Mouse (Mus musculus): Measurements from ENCODE around the gene Smtnl2. TPM values are rescaled to one million over a fixed set of nuclear protein-coding genes. Genes with fewer than 3 reads are reported as not detected.

The Smtnl2 gene
- total and polyA plus RNA-seq, 2 experiments from 2014 or later, result 9.7 to 10.2 TPM

GRCm38 (mm10) chr11:72401068-72401467, 10.4 kb downstream of the Smtnl2 start:
- no peak for DNase-seq

DNA sequence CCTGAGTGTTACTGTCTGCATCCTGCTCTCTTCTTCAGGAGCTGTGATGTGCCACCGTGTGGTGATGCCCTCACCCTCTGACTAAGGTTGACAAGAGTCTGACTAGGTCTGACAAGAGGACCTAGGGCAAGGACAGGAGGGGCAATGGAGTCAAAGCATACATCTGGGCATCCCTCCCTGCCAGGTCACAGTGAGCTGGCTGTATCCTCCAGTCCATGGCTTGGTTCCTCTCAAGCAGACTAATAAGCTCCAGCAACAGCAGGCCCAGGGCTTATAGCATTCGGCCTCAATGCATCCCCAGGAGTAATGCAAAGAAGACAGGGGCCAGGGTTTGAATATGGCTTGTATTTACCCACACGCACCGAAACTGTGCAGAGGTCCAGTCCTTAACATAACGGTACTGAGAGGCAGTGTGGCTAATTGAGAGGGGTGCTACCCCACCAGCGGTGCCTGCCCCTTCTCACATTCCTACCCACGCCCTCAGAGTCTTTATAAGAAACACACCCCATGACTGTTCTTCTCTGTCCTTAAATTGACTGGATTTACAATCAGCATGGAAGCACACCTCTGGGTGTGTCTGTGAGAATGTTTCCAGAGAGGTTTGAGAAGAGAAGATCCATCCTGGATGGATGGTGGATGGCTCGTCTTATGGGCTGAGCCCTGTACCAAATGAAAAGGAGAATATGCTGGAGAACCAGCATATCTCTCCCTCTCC, 13.5 kb downstream of the Smtnl2 start:
- WGBS, result 88% methylated on average over 8 of the region's 8 CpGs
- ATAC-seq, result no peak

More at GRCm38 (mm10) chr11:72401068-72401467, 10.4 kb downstream of the Smtnl2 start:
- H3K4me3 ChIP-seq (ENCODE audit: low read depth, low read length), result no peak overlapping the region
- H3K4me1 ChIP-seq (ENCODE audit: insufficient read depth), result no peaks in the 10 kb centered on the region
- no peaks in the 10 kb centered on the region for H3K27me3 ChIP-seq (ENCODE audit: insufficient read depth, low read length)
- H3K27ac ChIP-seq (ENCODE audit: low read depth, low read length), result no peak overlapping the region
- H3K9me3 ChIP-seq (ENCODE audit: low read length), result no peaks in the 10 kb centered on the region
- H3K4me2 ChIP-seq (ENCODE audit: low read depth), result no peak overlapping the region
- WGBS, result 95% methylated on average over 12 of the region's 12 CpGs
- no peaks in the 10 kb centered on the region for H3K36me3 ChIP-seq (ENCODE audit: insufficient read depth)
- TF ChIP-seq CTCF (IDR thresholded peaks at IDR 0.05; ENCODE audit: low read depth), result no peak
- no peak for ATAC-seq
- no peak overlapping the region for H3K9ac ChIP-seq

DNA sequence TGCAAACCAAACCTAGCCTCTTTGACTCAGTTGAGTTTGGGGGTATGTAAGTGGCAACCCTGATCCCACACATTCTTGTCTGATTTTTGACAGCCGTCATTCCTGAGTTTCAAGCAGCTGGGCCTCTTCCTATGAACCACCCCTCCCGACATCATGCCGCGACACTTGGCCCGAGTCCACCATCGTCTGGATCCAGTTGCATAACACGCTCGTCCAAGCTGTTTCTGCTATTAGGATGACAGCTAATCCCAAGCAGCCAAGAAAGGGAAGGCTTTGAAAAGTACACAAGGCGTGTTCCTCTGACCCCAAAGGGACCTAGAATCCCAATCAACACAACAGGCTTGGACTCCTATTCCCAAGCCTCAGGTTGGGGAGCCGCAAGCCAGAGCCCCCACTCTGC, 14.4 kb downstream of the Smtnl2 start:
- WGBS, result 58% methylated on average over 10 of the region's 10 CpGs
- no peaks in the 10 kb centered on the region for H3K4me1 ChIP-seq (ENCODE audit: insufficient read depth)
- TF ChIP-seq CTCF (IDR thresholded peaks at IDR 0.05; ENCODE audit: low read depth), result no peak

More for the DNA sequence above, 13.5 kb downstream of the Smtnl2 start:
- TF ChIP-seq CTCF (IDR thresholded peaks at IDR 0.05; ENCODE audit: low read depth), result no peak
- Histone ChIP-seq H3K9me3 (ENCODE audit: low read length) (no peaks in the 10 kb centered on the region), H3K4me2 (ENCODE audit: low read depth) (no peak overlapping the region), H3K9ac (no peak overlapping the region), H3K4me1 (ENCODE audit: insufficient read depth) (no peaks in the 10 kb centered on the region), H3K36me3 (ENCODE audit: insufficient read depth) (no peaks in the 10 kb centered on the region), H3K4me3 (ENCODE audit: low read depth, low read length) (no peak overlapping the region), H3K27ac (ENCODE audit: low read depth, low read length) (no peak overlapping the region), H3K27me3 (ENCODE audit: insufficient read depth, low read length) (no peaks in the 10 kb centered on the region)
- DNase-seq, result no peak

DNA sequence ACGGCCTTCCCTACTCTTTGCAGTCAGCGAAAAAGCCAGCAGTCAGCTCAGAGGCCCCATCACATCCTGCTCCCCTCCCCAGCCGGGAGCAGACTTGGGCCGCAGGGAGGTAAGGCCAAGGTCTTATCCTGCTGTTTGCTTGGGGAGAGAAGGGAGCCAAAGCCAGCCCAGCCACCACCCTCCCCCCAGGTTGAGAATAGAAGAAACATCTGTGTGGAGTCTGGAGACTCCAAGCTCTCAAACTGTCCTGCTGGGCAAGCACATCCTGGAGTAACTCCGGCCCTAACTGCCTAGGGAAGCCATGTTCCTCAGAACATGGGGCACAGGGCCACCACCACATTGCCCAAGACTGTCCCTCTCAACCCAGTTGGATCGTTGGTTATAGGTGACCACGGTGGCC, 14.9 kb downstream of the Smtnl2 start:
- Histone ChIP-seq H3K4me2 (ENCODE audit: low read depth) (no peak overlapping the region), H3K27ac (ENCODE audit: low read depth, low read length) (no peak overlapping the region), H3K36me3 (ENCODE audit: insufficient read depth) (no peaks in the 10 kb centered on the region), H3K4me3 (ENCODE audit: low read depth, low read length) (no peak overlapping the region), H3K4me1 (ENCODE audit: insufficient read depth) (no peaks in the 10 kb centered on the region), H3K27me3 (ENCODE audit: insufficient read depth, low read length) (no peaks in the 10 kb centered on the region), H3K9me3 (ENCODE audit: low read length) (no peaks in the 10 kb centered on the region), H3K9ac (no peak overlapping the region)
- DNase-seq (no peak), ATAC-seq (no peak)
- TF ChIP-seq CTCF (IDR thresholded peaks at IDR 0.05; ENCODE audit: low read depth), result no peak
- WGBS, result 84% methylated on average over 7 of the region's 7 CpGs

More for the DNA sequence above, 14.4 kb downstream of the Smtnl2 start:
- no peak for DNase-seq
- Histone ChIP-seq H3K36me3 (ENCODE audit: insufficient read depth) (no peaks in the 10 kb centered on the region), H3K4me3 (ENCODE audit: low read depth, low read length) (no peak overlapping the region), H3K9ac (no peak overlapping the region), H3K9me3 (ENCODE audit: low read length) (no peaks in the 10 kb centered on the region), H3K27me3 (ENCODE audit: insufficient read depth, low read length) (no peaks in the 10 kb centered on the region), H3K27ac (ENCODE audit: low read depth, low read length) (no peak overlapping the region), H3K4me2 (ENCODE audit: low read depth) (no peak overlapping the region)
- ATAC-seq, result no peak

DNA sequence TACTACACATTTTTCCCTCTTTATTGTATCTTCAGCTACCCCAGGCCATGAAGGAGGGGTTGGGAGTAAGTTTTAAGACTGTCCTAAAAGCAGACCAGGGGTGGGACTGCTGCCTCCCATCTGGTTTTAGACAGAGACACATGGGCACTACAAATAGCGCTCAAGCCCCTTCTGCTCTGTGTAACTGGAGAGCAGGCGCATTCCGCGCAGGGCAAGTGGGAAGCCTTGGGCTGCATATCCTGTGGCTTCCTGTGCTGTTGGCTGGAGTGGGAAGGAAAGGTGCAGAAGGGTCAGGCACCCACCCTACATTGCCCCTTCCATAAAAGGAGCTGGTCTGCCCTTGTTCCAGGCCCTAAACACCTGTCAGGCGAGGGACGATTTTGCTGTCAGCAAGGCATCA, 15.9 kb downstream of the Smtnl2 start:
- WGBS, result 91% methylated on average over 6 of the region's 6 CpGs
- Histone ChIP-seq H3K4me3 (ENCODE audit: low read depth, low read length) (no peak overlapping the region), H3K9me3 (ENCODE audit: low read length) (no peaks in the 10 kb centered on the region), H3K9ac (no peak overlapping the region), H3K4me2 (ENCODE audit: low read depth) (no peak overlapping the region), H3K4me1 (ENCODE audit: insufficient read depth) (no peaks in the 10 kb centered on the region), H3K27ac (ENCODE audit: low read depth, low read length) (no peak overlapping the region), H3K27me3 (ENCODE audit: insufficient read depth, low read length) (no peaks in the 10 kb centered on the region), H3K36me3 (ENCODE audit: insufficient read depth) (no peaks in the 10 kb centered on the region)
- no peak for ATAC-seq
- DNase-seq, result no peak
- TF ChIP-seq CTCF (IDR thresholded peaks at IDR 0.05; ENCODE audit: low read depth), result no peak

DNA sequence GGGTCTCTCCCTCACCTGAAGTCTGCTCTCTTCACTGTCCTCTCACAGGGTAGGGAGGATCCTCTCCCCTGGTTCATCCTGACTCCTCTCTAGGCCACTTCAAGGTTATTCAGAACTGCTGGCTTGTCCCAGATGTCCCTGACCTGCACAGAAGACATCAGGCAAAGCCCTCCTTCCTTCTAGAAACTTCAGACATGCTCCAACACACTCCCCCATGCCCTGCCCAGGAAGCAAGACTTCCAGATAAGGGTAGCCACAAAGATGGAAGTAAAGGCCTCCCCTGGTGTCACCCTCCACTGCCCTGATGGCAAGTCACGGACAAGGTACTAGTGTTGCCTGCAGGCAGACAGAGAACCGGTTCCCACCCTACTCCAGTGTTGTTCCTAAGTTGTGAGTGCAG, 16.8 kb downstream of the Smtnl2 start:
- no peak for DNase-seq
- Histone ChIP-seq H3K4me3 (ENCODE audit: low read depth, low read length) (no peak overlapping the region), H3K27ac (ENCODE audit: low read depth, low read length) (no peak overlapping the region), H3K36me3 (ENCODE audit: insufficient read depth) (no peaks in the 10 kb centered on the region), H3K4me1 (ENCODE audit: insufficient read depth) (no peaks in the 10 kb centered on the region), H3K4me2 (ENCODE audit: low read depth) (no peak overlapping the region), H3K27me3 (ENCODE audit: insufficient read depth, low read length) (no peaks in the 10 kb centered on the region), H3K9ac (no peak overlapping the region), H3K9me3 (ENCODE audit: low read length) (no peaks in the 10 kb centered on the region)
- WGBS, result 66% methylated on average over 2 of the region's 2 CpGs
- no peak for TF ChIP-seq CTCF (IDR thresholded peaks at IDR 0.05; ENCODE audit: low read depth)
- no peak for ATAC-seq

- no peak for TF ChIP-seq CTCF (IDR thresholded peaks at IDR 0.05; ENCODE audit: low read depth)
- Histone ChIP-seq H3K9me3 (ENCODE audit: low read length) (no peaks in the 10 kb centered on the region), H3K27me3 (ENCODE audit: insufficient read depth, low read length) (no peaks in the 10 kb centered on the region), H3K27ac (ENCODE audit: low read depth, low read length) (no peak overlapping the region), H3K4me2 (ENCODE audit: low read depth) (no peak overlapping the region), H3K9ac (no peak overlapping the region), H3K4me3 (ENCODE audit: low read depth, low read length) (no peak overlapping the region), H3K36me3 (ENCODE audit: insufficient read depth) (no peaks in the 10 kb centered on the region), H3K4me1 (ENCODE audit: insufficient read depth) (no peaks in the 10 kb centered on the region)
- 26% methylated on average over 5 of the region's 5 CpGs for WGBS
- ATAC-seq (peak; percentile 51), DNase-seq (peak; percentile 31)
Measured at GRCm38 (mm10) chr11:72393669-72394068, 17.8 kb downstream of the Smtnl2 start.

All from forebrain, postnatal 0 days (tissue).